Mouse (Mus musculus): ENCODE results near the gene Orc5. TPM values are rescaled to one million over a fixed set of nuclear protein-coding genes. Genes with fewer than 3 reads are reported as not detected.
"Not testable (repeated sequence)": the region's sequence is repeated elsewhere in the genome, so short reads cannot be mapped to it uniquely, and the experiment has no call there.

The Orc5 gene
- polyA plus RNA-seq, 2 experiments: 12.2 to 35.8 TPM

DNA sequence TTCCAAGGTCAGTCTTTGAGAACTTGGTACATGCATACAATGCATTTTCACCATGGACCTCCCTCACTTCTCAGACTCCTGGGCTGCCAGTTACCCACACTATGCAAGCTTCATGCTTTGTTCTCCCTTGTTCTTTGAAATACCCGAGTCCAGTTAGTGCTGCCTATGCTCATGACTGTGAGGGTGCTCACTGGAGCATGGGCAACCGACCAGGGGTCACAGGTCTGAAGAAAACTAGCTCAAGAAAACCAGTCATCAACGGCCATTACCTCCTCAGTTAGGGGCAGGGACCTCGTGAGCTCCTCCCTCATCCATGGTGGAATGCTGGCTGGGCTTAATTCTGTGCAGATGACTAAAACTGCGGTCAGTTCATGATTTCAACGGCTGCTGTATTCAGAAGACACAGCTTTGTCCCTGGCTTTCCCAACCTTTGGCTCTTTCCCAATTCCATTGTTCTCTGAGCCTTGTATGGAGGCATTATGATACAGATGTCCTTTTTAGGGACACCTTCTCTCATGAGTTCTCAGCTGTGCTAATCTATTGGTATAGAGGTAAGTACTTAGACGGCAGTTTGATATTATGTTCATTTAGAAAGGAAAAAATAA, 11.1 kb downstream of the Orc5 start:
- Histone ChIP-seq H3K9me3 (ENCODE audit: control insufficient read depth, low read length) (no peaks in the 10 kb centered on the region), H3K4me3 (replicated peaks; ENCODE audit: low read length) (no peak overlapping the region), H3K27ac (replicated peaks; ENCODE audit: low read depth, low read length) (no peak overlapping the region), H3K4me1 (ENCODE audit: control insufficient read depth, insufficient read depth, low read length) (no peaks in the 10 kb centered on the region), H3K4me2 (replicated peaks; ENCODE audit: low read depth, low read length, severe bottlenecking) (no peak overlapping the region), H3K27me3 (ENCODE audit: control insufficient read depth, insufficient read depth, low read length) (no peaks in the 10 kb centered on the region), H3K36me3 (ENCODE audit: control insufficient read depth, insufficient read depth, low read length) (peaks cover 38% of the 10 kb centered on the region), H3K9ac (ENCODE audit: low read depth, low read length, severe bottlenecking) (no peak overlapping the region)
- ATAC-seq (ENCODE audit: low FRiP score, low read depth) (no peak), DNase-seq (ENCODE audit: low spot score) (no peak)
- WGBS: 92% methylated on average over 7 of the region's 7 CpGs
- TF ChIP-seq POLR2A (IDR thresholded peaks at IDR 0.05; ENCODE audit: borderline replicate concordance, extremely low read depth, insufficient read depth, insufficient read length): no peak

DNA sequence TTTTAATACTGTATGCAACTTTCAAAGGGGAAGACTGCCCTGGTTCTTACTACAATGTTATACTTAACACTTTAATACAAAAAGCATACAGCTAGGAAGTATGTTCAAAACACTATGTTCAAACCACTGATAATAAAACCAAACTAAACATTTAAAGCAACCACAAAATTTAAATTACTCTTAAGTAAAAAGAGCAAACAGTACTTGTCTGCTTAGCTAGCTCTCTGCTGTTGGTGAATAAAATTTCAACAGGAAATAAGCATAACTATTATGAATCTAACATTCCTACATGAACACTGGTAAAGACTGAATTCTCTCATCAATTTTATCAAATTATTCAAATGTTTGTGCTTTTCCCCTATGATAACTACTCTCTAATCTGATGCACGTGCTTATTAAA, 13.5 kb downstream of the Orc5 start:
- WGBS: 91% methylated on average over 1 of the region's 1 CpGs
- no peaks in the 10 kb centered on the region for H3K27me3 ChIP-seq (ENCODE audit: control insufficient read depth, insufficient read depth, low read length)
- H3K9me3 ChIP-seq (ENCODE audit: control insufficient read depth, low read length): no peaks in the 10 kb centered on the region
- ATAC-seq (ENCODE audit: low FRiP score, low read depth): no peak
- H3K4me1 ChIP-seq (ENCODE audit: control insufficient read depth, insufficient read depth, low read length): no peaks in the 10 kb centered on the region
- no peak overlapping the region for H3K4me2 ChIP-seq (replicated peaks; ENCODE audit: low read depth, low read length, severe bottlenecking)
- no peak overlapping the region for H3K27ac ChIP-seq (replicated peaks; ENCODE audit: low read depth, low read length)
- TF ChIP-seq POLR2A (IDR thresholded peaks at IDR 0.05; ENCODE audit: borderline replicate concordance, extremely low read depth, insufficient read depth, insufficient read length): no peak
- no peak overlapping the region for H3K9ac ChIP-seq (ENCODE audit: low read depth, low read length, severe bottlenecking)
- H3K36me3 ChIP-seq (ENCODE audit: control insufficient read depth, insufficient read depth, low read length): peaks cover 28% of the 10 kb centered on the region
- DNase-seq (ENCODE audit: low spot score): no peak
- no peak overlapping the region for H3K4me3 ChIP-seq (replicated peaks; ENCODE audit: low read length)

DNA sequence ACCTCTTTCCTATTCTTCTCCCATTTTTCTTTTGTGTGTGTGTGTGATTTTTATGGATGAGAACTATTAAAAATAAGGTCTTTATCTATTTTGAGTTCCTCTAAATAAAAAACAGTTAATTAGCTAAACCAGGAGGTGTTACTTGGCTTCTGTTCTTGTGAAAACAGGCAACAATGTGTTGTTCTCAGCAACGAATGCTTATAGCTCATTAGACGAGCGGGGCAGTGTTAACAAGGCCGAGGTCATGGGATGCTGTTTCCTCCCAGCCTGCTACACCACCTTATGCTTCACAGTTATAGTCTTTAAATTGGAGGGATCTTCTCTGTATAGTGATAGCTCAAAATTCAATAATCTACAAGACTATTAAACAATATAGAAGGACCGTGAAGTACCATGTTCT, 17.7 kb downstream of the Orc5 start:
- Histone ChIP-seq H3K27ac (replicated peaks; ENCODE audit: low read depth, low read length) (no peak overlapping the region), H3K4me2 (replicated peaks; ENCODE audit: low read depth, low read length, severe bottlenecking) (no peak overlapping the region), H3K4me1 (ENCODE audit: control insufficient read depth, insufficient read depth, low read length) (no peaks in the 10 kb centered on the region), H3K27me3 (ENCODE audit: control insufficient read depth, insufficient read depth, low read length) (no peaks in the 10 kb centered on the region), H3K4me3 (replicated peaks; ENCODE audit: low read length) (no peak overlapping the region), H3K9me3 (ENCODE audit: control insufficient read depth, low read length) (no peaks in the 10 kb centered on the region), H3K9ac (ENCODE audit: low read depth, low read length, severe bottlenecking) (no peak overlapping the region), H3K36me3 (ENCODE audit: control insufficient read depth, insufficient read depth, low read length) (peaks cover 25% of the 10 kb centered on the region)
- no peak for TF ChIP-seq POLR2A (IDR thresholded peaks at IDR 0.05; ENCODE audit: borderline replicate concordance, extremely low read depth, insufficient read depth, insufficient read length)
- WGBS: 67% methylated on average over 5 of the region's 5 CpGs
- DNase-seq (ENCODE audit: low spot score) (no peak), ATAC-seq (ENCODE audit: low FRiP score, low read depth) (no peak)

GRCm38 (mm10) chr5:22522612-22523011, 27.6 kb downstream of the Orc5 start:
- Histone ChIP-seq H3K4me2 (replicated peaks; ENCODE audit: low read depth, low read length, severe bottlenecking) (no peak overlapping the region), H3K9ac (ENCODE audit: low read depth, low read length, severe bottlenecking) (no peak overlapping the region), H3K4me1 (ENCODE audit: control insufficient read depth, insufficient read depth, low read length) (no peaks in the 10 kb centered on the region), H3K27ac (replicated peaks; ENCODE audit: low read depth, low read length) (no peak overlapping the region), H3K27me3 (ENCODE audit: control insufficient read depth, insufficient read depth, low read length) (no peaks in the 10 kb centered on the region), H3K4me3 (replicated peaks; ENCODE audit: low read length) (no peak overlapping the region), H3K36me3 (ENCODE audit: control insufficient read depth, insufficient read depth, low read length) (peaks cover 51% of the 10 kb centered on the region), H3K9me3 (ENCODE audit: control insufficient read depth, low read length) (no peaks in the 10 kb centered on the region)
- peak; percentile 18 for DNase-seq (ENCODE audit: low spot score)
- ATAC-seq (ENCODE audit: low FRiP score, low read depth): no peak
- no peak for TF ChIP-seq POLR2A (IDR thresholded peaks at IDR 0.05; ENCODE audit: borderline replicate concordance, extremely low read depth, insufficient read depth, insufficient read length)
- 85% methylated on average over 4 of the region's 4 CpGs for WGBS

GRCm38 (mm10) chr5:22519708-22520107, 30.5 kb downstream of the Orc5 start:
- no peaks in the 10 kb centered on the region for H3K4me1 ChIP-seq (ENCODE audit: control insufficient read depth, insufficient read depth, low read length)
- no peak for DNase-seq (ENCODE audit: low spot score)
- H3K4me2 ChIP-seq (replicated peaks; ENCODE audit: low read depth, low read length, severe bottlenecking): no peak overlapping the region
- no peak for ATAC-seq (ENCODE audit: low FRiP score, low read depth)
- H3K27me3 ChIP-seq (ENCODE audit: control insufficient read depth, insufficient read depth, low read length): no peaks in the 10 kb centered on the region
- no peak overlapping the region for H3K9ac ChIP-seq (ENCODE audit: low read depth, low read length, severe bottlenecking)
- 92% methylated on average over 2 of the region's 2 CpGs for WGBS
- TF ChIP-seq POLR2A (IDR thresholded peaks at IDR 0.05; ENCODE audit: borderline replicate concordance, extremely low read depth, insufficient read depth, insufficient read length): no peak
- no peak overlapping the region for H3K4me3 ChIP-seq (replicated peaks; ENCODE audit: low read length)
- H3K36me3 ChIP-seq (ENCODE audit: control insufficient read depth, insufficient read depth, low read length): peaks cover 45% of the 10 kb centered on the region
- no peaks in the 10 kb centered on the region for H3K9me3 ChIP-seq (ENCODE audit: control insufficient read depth, low read length)
- H3K27ac ChIP-seq (replicated peaks; ENCODE audit: low read depth, low read length): no peak overlapping the region

DNA sequence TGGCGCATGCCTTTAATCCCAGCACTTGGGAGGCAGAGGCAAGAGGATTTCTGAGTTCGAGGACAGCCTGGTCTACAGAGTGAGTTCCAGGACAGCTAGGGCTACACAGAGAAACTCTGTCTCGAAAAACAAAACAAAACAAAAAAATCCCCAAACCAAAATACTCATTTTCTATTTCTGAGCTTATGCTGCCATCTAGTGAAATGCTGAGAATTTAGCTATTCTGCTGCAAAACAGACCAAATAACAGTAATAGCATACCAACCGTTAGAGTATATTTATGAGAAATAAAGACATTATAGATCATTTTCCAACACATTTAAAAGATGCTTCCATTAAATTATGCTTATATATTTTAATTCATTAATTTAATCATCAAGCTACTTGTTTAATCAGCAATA, 34.5 kb downstream of the Orc5 start:
- DNase-seq (ENCODE audit: low spot score): peak; percentile 17
- H3K36me3 ChIP-seq (ENCODE audit: control insufficient read depth, insufficient read depth, low read length): peaks cover 31% of the 10 kb centered on the region
- not testable (repeated sequence) for H3K27me3 ChIP-seq (ENCODE audit: control insufficient read depth, insufficient read depth, low read length); H3K4me1 ChIP-seq (ENCODE audit: control insufficient read depth, insufficient read depth, low read length); H3K4me2 ChIP-seq (replicated peaks; ENCODE audit: low read depth, low read length, severe bottlenecking); ATAC-seq (ENCODE audit: low FRiP score, low read depth); H3K9me3 ChIP-seq (ENCODE audit: control insufficient read depth, low read length); H3K9ac ChIP-seq (ENCODE audit: low read depth, low read length, severe bottlenecking); H3K27ac ChIP-seq (replicated peaks; ENCODE audit: low read depth, low read length); H3K4me3 ChIP-seq (replicated peaks; ENCODE audit: low read length)
- WGBS: 76% methylated on average over 4 of the region's 4 CpGs

GRCm38 (mm10) chr5:22514231-22514630, 36.0 kb downstream of the Orc5 start:
- H3K4me3 ChIP-seq (replicated peaks; ENCODE audit: low read length); H3K27ac ChIP-seq (replicated peaks; ENCODE audit: low read depth, low read length); ATAC-seq (ENCODE audit: low FRiP score, low read depth); H3K4me1 ChIP-seq (ENCODE audit: control insufficient read depth, insufficient read depth, low read length); H3K9me3 ChIP-seq (ENCODE audit: control insufficient read depth, low read length); H3K27me3 ChIP-seq (ENCODE audit: control insufficient read depth, insufficient read depth, low read length); H3K9ac ChIP-seq (ENCODE audit: low read depth, low read length, severe bottlenecking); DNase-seq (ENCODE audit: low spot score); H3K4me2 ChIP-seq (replicated peaks; ENCODE audit: low read depth, low read length, severe bottlenecking): not testable (repeated sequence)
- WGBS: no CpG with 5 or more reads among the region's 7 CpGs
- H3K36me3 ChIP-seq (ENCODE audit: control insufficient read depth, insufficient read depth, low read length): peaks cover 17% of the 10 kb centered on the region

DNA sequence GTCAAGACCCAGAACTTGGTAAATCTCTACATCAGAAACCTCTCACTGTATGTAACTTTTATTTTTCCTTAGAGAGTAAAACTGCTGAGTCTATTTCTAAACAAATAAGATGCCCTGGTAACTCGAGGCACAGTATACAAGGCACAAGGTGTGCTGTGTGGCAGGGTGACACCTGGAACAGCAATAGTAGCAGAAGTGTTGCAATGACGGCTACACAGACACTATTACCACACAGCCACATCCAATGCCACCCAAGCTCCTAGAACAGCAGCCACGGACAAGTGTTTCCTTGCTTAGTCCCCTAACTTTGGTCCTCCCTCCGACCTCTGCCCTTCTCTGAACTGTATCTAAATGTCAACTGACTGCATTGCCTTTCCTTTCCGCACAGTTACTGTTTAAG, 37.6 kb downstream of the Orc5 start:
- H3K4me1 ChIP-seq (ENCODE audit: control insufficient read depth, insufficient read depth, low read length); DNase-seq (ENCODE audit: low spot score); H3K27ac ChIP-seq (replicated peaks; ENCODE audit: low read depth, low read length); H3K27me3 ChIP-seq (ENCODE audit: control insufficient read depth, insufficient read depth, low read length); H3K9me3 ChIP-seq (ENCODE audit: control insufficient read depth, low read length); H3K4me2 ChIP-seq (replicated peaks; ENCODE audit: low read depth, low read length, severe bottlenecking); H3K9ac ChIP-seq (ENCODE audit: low read depth, low read length, severe bottlenecking); ATAC-seq (ENCODE audit: low FRiP score, low read depth); H3K4me3 ChIP-seq (replicated peaks; ENCODE audit: low read length): not testable (repeated sequence)
- peaks cover 10% of the 10 kb centered on the region for H3K36me3 ChIP-seq (ENCODE audit: control insufficient read depth, insufficient read depth, low read length)
- WGBS: no CpG with 5 or more reads among the region's 5 CpGs
